Mouse (Mus musculus) macrophage (primary cell): ENCODE measurements around the gene Cxcl5. TPM values are rescaled to one million over a fixed set of nuclear protein-coding genes. Genes with fewer than 3 reads are reported as not detected.

ENCODE experiments used
- H3K27ac ChIP-seq: fragments of 350-480 bp; formaldehyde crosslinking; 2 replicates; pipeline ENCODE4 v1.9.0; 2021
- H3K36me3 ChIP-seq: fragments of 350-480 bp; formaldehyde crosslinking; 2 replicates; pipeline ENCODE4 v1.9.0; 2021; ENCODE audit errors: inconsistent target
- H3K4me3 ChIP-seq: fragments of 350-480 bp; formaldehyde crosslinking; 2 replicates; pipeline ENCODE4 v1.9.0; 2021; ENCODE audit errors: inconsistent target
- H3K79me2 ChIP-seq: fragments of 350-480 bp; formaldehyde crosslinking; 2 replicates; pipeline ENCODE4 v1.9.0; 2021; ENCODE audit errors: inconsistent target
- WGBS: methylation state at CpG from one replicate; pipeline ENCODE4 v1.1.7; 2026; ENCODE audit warnings: inconsistent platforms; ENCODE audit not compliant: missing documents; 5-methylcytosine and 5-hydroxymethylcytosine counted together
- polyA plus RNA-seq: library from polyadenylated mRNA; stranded (reverse); fragments of 250-400 nt; gene quantifications from 3 replicates; pipeline ENCODE4 v1.2.4, GENCODE M21; 2018; ENCODE audit warnings: inconsistent platforms
- total RNA-seq, 78 experiments: library from RNA; depleted of rRNA; stranded (reverse); fragments of 250-400 nt; gene quantifications; 1 replicate in 9 of 78; 2 replicates in 24 of 78; 3 replicates in 43 of 78; 4 replicates in 2 of 78; pipeline ENCODE4 v1.2.4; 2018; ENCODE audit warnings: inconsistent platforms in 56 of 78

Gene Cxcl5
- under 1 TPM in 2 of 26 experiments, not detected in 24; 0.39 to 0.85 TPM for total RNA-seq (2018; cell fraction: chromatin; rRNA removed)
- total RNA-seq (2018; cell fraction: cytosol; rRNA removed), result under 1 TPM in 6 of 26 experiments, not detected in 20; 0.06 to 0.14 (median 0.10) TPM
- under 1 TPM in 2 of 26 experiments, not detected in 24; 0.49 to 0.52 TPM for total RNA-seq (2018; cell fraction: nucleus; rRNA removed)
- 0.11 TPM in 1 of 3 replicates, not detected in the others for polyA plus RNA-seq

DNA sequence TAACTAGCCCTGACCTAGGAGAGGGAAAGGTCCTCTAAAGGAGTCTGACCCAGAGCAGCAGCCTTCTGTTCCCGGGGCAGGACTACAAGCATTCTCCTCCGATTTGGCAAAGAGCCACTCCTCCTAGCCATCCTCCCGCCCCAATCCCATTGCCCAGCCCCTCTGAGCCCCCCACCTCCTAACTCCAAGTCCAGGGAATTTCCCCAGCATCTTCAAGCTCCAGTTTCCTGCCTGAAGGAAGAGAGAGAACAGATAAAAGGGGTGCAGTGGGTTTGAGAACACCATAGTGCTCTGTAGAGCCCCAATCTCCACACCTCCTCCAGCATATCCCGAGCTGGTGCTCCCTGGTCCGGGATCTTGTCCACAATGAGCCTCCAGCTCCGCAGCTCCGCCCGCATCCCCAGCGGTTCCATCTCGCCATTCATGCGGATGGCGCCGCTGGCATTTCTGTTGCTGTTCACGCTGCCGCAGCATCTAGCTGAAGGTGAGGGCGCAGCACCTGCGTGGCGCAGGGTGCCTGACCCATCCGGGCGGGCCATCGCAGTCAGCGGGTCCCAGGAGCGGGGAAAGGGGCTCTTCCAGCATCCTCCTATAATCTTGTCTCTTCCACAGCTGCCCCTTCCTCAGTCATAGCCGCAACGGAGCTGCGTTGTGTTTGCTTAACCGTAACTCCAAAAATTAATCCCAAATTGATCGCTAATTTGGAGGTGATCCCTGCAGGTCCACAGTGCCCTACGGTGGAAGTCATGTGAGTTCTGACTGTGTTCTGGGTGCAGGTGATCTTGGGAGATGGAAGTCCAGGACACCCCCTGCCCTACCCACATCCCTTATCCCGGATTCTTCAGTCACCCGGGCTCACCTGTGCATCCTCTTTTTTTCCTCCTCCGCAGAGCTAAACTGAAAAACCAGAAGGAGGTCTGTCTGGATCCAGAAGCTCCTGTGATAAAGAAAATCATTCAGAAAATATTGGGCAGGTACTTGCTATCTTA is at the start of gene Cxcl5:
Gene Cxcl5, plus strand, starts transcription at position 284 of the 989 bp plus-strand sequence.
- 28% methylated on average over 32 of the region's 32 CpGs for WGBS
- H3K27ac ChIP-seq, result no peak within 1 kb of the TSS
- H3K36me3 ChIP-seq, result no peaks in the 10 kb centered on the region
- H3K79me2 ChIP-seq, result no peaks in the 10 kb centered on the region
- H3K4me3 ChIP-seq, result no peak within 1 kb of the TSS

DNA sequence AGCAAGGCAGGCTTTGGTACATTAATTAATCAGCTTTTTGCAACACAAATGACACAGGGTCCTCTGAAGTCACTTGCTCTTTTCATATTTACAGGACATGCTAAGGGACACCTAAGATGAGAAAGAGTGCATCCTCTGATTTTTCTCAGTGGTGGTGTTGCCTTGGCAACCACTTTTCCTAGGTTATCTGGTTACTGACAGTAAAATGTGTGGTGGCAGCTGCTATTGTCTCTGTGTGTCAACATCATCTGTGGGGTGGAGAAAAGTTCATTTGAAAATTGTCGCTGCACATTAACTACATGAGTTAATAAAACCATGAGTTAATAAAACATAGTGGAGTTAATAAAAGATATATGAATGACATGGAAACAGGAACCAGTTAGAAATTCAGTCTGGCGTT is 47.8 kb upstream of the Cxcl5 start:
- Histone ChIP-seq H3K36me3 (no peaks in the 10 kb centered on the region), H3K27ac (no peak overlapping the region), H3K4me3 (no peak overlapping the region), H3K79me2 (no peaks in the 10 kb centered on the region)
- WGBS, result 83% methylated on average over 2 of the region's 2 CpGs

DNA sequence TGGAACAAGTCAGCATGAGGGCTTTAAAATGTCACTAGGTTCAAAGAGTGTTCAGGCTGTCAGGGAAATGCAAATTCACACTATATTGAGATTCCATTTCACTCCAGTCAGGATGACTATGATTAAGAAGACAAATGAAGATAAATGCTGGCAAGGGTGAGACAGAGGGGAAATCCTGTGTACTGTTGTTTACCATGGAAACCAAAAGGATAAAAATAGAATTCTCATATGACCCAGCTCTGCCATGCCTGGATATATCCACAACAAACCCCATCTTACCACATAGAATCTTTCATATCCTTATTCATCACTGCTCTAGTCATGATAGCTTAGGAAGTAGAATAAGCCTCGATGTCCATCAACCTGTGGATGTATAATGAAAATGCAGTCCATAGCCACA is 41.2 kb upstream of the Cxcl5 start:
- 82% methylated on average over 1 of the region's 1 CpGs for WGBS
- no peaks in the 10 kb centered on the region for H3K36me3 ChIP-seq
- H3K4me3 ChIP-seq, result no peak overlapping the region
- no peaks in the 10 kb centered on the region for H3K79me2 ChIP-seq
- no peak overlapping the region for H3K27ac ChIP-seq

DNA sequence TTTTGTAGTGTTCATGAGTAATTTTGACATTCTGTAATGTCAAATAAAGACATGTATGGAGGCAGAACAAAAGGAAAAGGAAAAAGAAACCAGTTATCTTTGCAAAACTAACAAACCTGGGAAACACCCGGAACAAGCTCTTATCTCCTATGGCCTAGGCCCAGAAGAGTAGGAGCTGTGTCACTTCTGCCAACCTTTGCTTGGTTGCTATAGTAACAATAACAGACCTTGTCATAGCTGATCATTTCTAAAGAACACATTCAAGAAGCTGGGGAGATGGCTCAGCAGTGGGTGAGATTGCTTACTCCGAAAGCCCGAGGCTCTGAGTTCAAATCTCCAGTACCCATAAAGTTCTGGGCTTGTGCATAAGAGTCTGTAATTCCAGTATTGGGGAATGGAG is 36.5 kb upstream of the Cxcl5 start:
- WGBS, result 95% methylated on average over 3 of the region's 3 CpGs
- H3K4me3 ChIP-seq, result no peak overlapping the region
- H3K79me2 ChIP-seq, result no peaks in the 10 kb centered on the region
- no peak overlapping the region for H3K27ac ChIP-seq
- H3K36me3 ChIP-seq, result no peaks in the 10 kb centered on the region

DNA sequence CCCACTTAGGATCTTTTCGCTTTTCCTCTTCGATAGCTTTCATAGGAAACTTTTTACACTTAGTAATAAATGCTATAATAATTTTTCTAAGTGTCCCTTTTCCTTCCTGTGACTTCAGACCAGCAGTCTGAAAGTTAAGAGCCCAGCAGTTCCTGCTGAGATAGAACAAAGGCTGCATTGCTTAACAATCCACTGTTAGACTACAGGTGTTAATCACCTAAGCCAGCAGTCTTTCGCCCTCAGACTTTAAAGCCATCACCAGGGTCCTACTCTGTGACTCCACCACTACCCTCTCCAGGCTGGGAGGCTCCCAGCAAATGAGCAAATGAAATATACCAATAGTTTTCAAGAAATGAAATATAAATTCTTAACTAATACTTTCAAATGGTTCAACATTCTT is 30.9 kb upstream of the Cxcl5 start:
- Histone ChIP-seq H3K27ac (no peak overlapping the region), H3K4me3 (no peak overlapping the region), H3K36me3 (no peaks in the 10 kb centered on the region), H3K79me2 (no peaks in the 10 kb centered on the region)
- WGBS, result 93% methylated on average over 3 of the region's 3 CpGs

DNA sequence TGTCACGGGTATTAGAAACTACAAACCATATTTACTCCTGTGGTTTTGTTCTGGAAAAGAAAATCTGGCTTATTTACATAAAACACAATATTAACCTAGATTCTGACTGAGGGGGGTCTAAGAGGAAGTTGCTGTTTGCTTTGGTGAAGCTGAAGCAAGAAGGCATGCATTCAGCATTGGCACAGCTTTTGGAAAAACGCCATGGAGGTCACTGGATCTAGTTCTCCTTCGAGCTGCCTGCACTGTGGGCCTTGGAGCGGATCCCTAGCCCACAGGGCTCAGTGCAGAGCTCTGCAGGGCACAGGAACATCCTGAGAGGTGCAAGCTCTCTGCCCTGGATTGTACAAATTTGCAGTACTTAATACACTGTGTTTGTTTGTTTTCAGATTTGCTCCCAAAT is 27.7 kb upstream of the Cxcl5 start:
- H3K79me2 ChIP-seq, result no peaks in the 10 kb centered on the region
- H3K4me3 ChIP-seq, result no peak overlapping the region
- 36% methylated on average over 4 of the region's 4 CpGs for WGBS
- H3K27ac ChIP-seq, result no peak overlapping the region
- H3K36me3 ChIP-seq, result no peaks in the 10 kb centered on the region

DNA sequence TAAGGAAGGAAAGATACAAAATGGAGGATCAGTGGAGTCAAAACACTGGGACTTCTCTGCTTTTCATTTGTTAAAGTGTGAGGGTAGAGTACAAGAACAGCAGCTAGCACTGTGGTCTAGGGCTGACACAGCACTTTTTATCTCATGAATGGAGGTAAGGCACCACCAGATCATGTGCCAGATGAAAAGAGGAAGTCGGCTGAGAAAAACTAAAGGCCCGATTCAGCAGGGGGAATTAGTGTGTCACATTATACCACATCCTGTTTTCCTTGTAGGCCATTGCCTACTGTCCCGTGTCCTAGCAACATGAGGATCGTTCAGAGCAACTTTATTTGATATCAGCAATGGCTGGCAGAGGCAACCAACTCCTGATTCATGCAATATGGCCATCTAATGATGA is 17.1 kb upstream of the Cxcl5 start:
- Histone ChIP-seq H3K27ac (peak overlapping the region; percentile 79), H3K79me2 (no peaks in the 10 kb centered on the region), H3K4me3 (no peak overlapping the region), H3K36me3 (no peaks in the 10 kb centered on the region)
- WGBS, result 3% methylated on average over 4 of the region's 4 CpGs

DNA sequence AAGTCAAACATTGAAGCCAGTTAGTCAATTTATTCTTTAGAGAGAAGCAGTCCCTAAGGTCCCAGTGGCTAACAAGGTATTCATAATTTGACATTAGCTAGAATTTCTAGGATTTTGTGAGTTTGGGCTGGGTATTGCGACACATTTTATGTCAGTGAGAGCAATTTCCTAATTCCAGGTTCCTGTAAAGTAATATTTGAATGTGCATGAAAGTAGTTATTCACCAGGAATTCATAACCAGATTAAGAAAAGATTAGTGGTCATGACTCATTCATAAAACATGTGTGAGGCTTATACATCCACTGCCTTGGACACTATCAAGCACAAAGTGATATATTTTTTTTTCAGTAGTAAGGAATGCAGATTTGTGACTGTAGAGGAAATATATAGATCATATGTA is 5.2 kb upstream of the Cxcl5 start:
- 87% methylated on average over 1 of the region's 1 CpGs for WGBS
- H3K27ac ChIP-seq, result no peak overlapping the region
- H3K36me3 ChIP-seq, result no peaks in the 10 kb centered on the region
- H3K79me2 ChIP-seq, result no peaks in the 10 kb centered on the region
- H3K4me3 ChIP-seq, result no peak overlapping the region

DNA sequence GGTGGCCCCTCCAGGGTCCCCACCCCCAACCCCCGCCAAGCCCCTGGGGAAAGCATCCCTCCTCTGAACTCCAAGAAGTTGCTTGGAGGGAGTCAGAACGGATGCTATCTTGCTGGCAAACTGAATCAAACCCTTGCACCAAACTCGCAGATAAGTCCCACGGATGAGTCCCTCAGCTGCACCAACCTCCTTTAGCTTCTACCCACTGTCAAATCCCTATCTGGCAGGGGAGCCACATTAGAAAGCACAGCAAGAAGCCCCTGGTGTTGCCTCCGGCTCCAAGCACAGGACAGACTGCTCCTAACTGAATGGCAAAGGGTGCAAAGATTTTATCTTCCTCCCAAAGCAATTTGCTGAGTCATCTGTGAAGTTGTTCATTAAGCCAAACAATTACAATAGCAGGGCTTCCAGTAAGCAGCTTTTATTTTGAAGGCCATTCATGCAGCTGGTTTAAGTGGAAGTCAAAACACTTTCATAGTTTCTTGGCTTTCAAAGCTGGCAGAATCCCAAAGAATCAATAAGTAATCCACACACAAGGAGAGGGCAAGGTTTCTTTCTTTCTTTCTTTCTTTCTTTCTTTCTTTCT is 1.0 kb upstream of the Cxcl5 start:
- Histone ChIP-seq H3K4me3 (no peak overlapping the region), H3K36me3 (no peaks in the 10 kb centered on the region), H3K27ac (no peak overlapping the region), H3K79me2 (no peaks in the 10 kb centered on the region)
- 66% methylated on average over 5 of the region's 5 CpGs for WGBS

DNA sequence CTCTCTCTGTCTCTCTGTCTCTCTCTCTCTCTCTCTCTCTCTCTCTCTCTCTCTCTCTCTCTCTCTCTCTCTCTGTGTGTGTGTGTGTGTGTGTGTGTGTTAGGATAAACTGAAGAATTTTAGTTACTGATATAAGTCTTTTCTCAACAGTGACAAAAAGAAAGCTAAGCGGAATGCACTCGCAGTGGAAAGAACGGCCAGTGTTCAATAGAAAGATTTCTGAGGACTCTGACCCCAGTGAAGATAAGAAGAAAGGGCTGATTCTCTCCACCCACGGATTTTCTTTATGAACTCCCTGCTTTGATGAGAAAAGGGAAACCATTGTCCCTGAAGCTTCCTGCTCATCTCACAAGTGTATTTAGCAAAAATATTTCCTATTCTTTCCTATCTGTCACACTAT is 1.1 kb downstream of the Cxcl5 start:
- H3K79me2 ChIP-seq, result no peaks in the 10 kb centered on the region

DNA sequence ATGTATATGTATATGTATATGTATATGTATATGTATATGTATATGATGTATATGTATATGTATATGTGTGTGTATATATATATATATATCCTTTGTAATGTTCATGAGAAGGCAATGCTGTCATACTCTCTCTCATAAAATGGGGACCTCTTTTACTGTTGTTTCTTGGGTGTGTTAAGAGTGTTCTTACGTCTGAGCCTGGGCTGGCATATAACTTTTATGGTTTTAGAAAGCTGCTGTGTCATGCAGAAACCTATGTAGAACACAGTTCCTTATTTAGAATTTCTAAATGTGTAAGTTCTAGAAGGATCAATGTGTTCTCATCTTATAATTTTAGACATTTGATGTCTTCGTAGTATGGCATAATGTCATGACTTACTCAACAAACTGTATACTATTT is 1.7 kb downstream of the Cxcl5 start:
- H3K4me3 ChIP-seq, result no peak overlapping the region

More for the DNA sequence above, 1.1 kb downstream of the Cxcl5 start:
- Histone ChIP-seq H3K36me3 (no peaks in the 10 kb centered on the region), H3K27ac (no peak overlapping the region), H3K4me3 (no peak overlapping the region)
- 87% methylated on average over 4 of the region's 4 CpGs for WGBS

DNA sequence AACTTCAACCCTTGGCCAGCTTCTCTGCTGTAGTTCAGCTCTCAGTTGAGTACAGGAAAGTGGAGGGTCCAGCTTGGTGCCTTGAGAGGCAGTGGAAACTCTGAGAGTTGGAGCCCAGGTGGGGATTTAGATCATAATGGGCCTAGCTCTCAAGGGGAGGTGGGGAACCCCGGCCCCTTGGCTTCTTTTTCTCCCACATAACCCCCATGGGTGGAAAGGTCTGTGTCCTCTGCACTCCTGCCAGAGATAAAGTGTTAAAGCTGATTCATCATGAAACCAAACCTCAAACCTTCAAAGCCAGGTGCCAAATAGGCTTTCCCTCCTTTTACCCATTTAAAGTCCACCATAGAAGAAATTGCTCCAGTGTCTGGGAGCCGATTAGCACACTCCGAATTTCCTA is 2.7 kb downstream of the Cxcl5 start:
- 90% methylated on average over 3 of the region's 3 CpGs for WGBS
- H3K36me3 ChIP-seq, result no peaks in the 10 kb centered on the region
- H3K27ac ChIP-seq, result no peak overlapping the region
- no peak overlapping the region for H3K4me3 ChIP-seq
- H3K79me2 ChIP-seq, result no peaks in the 10 kb centered on the region

More for the DNA sequence above, 1.7 kb downstream of the Cxcl5 start:
- Histone ChIP-seq H3K27ac (no peak overlapping the region), H3K79me2 (no peaks in the 10 kb centered on the region), H3K36me3 (no peaks in the 10 kb centered on the region)
- WGBS, result 59% methylated on average over 2 of the region's 2 CpGs

DNA sequence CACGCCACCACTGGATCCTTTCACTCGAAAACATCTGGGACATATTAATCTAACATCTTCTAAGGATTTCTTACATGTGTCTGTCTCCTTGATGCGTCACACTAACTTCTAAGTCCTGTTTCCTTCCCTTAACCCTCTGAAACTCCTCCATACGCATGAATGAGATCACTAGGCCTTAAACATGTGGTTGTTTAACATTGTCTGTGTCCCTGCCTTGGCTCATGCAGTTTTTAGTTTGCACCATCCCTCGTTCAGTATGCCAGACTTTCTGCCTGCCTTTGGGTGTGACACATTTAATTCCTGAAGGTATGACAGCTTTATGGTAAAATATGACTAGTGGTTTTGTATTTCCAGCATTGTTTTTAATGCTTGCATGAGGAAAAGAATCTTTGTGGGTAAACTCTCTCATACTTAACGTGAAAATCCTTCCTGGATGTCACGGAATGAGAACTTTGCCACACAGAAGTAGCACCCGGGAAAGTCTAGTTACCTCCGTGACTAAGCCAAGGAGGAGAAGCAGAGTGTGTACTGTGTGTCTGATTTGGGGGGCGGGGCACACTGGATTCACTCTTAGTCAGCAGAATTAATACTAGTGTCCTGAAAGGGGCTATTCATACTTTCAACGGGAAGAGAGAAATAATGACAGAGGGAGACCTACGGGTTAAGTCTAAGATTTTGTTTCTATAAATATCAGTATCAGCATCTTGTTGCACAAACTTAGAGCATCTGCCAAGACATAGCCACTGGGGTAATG is 4.9 kb downstream of the Cxcl5 start:
- H3K4me3 ChIP-seq, result no peak overlapping the region
- no peaks in the 10 kb centered on the region for H3K79me2 ChIP-seq
- H3K36me3 ChIP-seq, result no peaks in the 10 kb centered on the region
- 85% methylated on average over 12 of the region's 12 CpGs for WGBS
- H3K27ac ChIP-seq, result no peak overlapping the region

DNA sequence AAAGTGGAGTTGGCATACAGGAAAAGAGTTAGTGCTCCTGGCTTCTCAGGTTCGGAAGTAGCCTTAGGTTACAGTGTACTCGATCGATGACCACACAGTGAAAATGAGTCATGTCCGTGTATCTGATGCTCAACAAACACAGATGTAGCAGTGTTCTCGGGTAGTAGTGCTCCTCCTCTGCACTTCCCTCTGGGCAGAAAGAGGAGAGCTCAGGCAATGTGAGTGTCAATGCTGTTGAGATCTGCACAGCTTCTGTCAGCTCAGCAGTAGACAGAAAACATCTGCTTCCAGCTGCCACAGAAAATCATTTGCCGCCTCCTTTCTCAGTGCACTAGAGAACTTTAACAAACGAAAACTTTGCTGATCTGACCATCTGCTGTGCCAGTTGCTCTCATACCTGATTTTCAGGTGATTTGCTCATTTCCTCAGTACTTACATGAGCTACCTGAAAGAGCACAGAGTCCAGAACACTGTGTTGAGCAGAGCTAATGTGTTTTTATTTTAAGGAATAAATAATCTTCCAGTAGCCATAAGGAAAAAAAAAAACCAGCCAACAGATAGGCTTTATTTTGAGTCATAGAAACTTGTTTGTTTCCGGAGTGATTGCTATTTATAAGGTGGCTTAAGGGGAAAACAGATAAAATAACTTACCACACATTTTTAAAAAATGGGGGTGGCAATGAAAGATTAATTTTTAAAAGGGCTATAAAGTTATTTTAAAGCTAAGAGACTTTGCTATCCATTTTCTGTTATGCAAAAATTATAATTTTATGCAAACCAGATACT is 6.9 kb downstream of the Cxcl5 start:
- Histone ChIP-seq H3K4me3 (no peak overlapping the region), H3K36me3 (no peaks in the 10 kb centered on the region), H3K27ac (no peak overlapping the region), H3K79me2 (no peaks in the 10 kb centered on the region)
- 91% methylated on average over 8 of the region's 8 CpGs for WGBS
